Mouse (Mus musculus): ENCODE measurements around the gene Nmt1. TPM values are rescaled to one million over a fixed set of nuclear protein-coding genes. Genes with fewer than 3 reads are reported as not detected.

Gene Nmt1
- polyA plus RNA-seq, 1 experiment from 2014 or later, result 32.1 TPM

- no peak for ATAC-seq (ENCODE audit: low read depth)
- H3K4me2 ChIP-seq (ENCODE audit: low read depth, low read length), result no peak overlapping the region
- no peak overlapping the region for H3K4me3 ChIP-seq (ENCODE audit: low read depth, low read length)
- H3K9ac ChIP-seq (ENCODE audit: low read depth, low read length), result no peak overlapping the region
- 73% methylated on average over 9 of the region's 9 CpGs for WGBS (ENCODE audit: insufficient replicate concordance)
- no peak overlapping the region for H3K27ac ChIP-seq (ENCODE audit: low read length)
- peaks cover 10% of the 10 kb centered on the region for H3K27me3 ChIP-seq (ENCODE audit: control insufficient read depth, insufficient read depth, low read depth, low read length)
- no peaks in the 10 kb centered on the region for H3K4me1 ChIP-seq (ENCODE audit: control insufficient read depth, low read depth, low read length)
- H3K9me3 ChIP-seq (replicated peaks; ENCODE audit: control insufficient read depth, low read length), result no peaks in the 10 kb centered on the region
- H3K36me3 ChIP-seq (ENCODE audit: control insufficient read depth, insufficient read depth), result no peaks in the 10 kb centered on the region
Observed at GRCm38 (mm10) chr11:103095107-103095670, 67.2 kb downstream of the Nmt1 start.

- Histone ChIP-seq H3K27me3 (ENCODE audit: control insufficient read depth, insufficient read depth, low read depth, low read length) (peaks cover 16% of the 10 kb centered on the region), H3K9me3 (replicated peaks; ENCODE audit: control insufficient read depth, low read length) (no peaks in the 10 kb centered on the region), H3K4me3 (ENCODE audit: low read depth, low read length) (no peak overlapping the region), H3K36me3 (ENCODE audit: control insufficient read depth, insufficient read depth) (no peaks in the 10 kb centered on the region), H3K9ac (ENCODE audit: low read depth, low read length) (no peak overlapping the region), H3K4me1 (ENCODE audit: control insufficient read depth, low read depth, low read length) (no peaks in the 10 kb centered on the region), H3K27ac (ENCODE audit: low read length) (no peak overlapping the region), H3K4me2 (ENCODE audit: low read depth, low read length) (no peak overlapping the region)
- ATAC-seq (ENCODE audit: low read depth), result no peak
- WGBS (ENCODE audit: insufficient replicate concordance), result 67% methylated on average over 6 of the region's 6 CpGs
Observed at GRCm38 (mm10) chr11:103095801-103096200, 67.8 kb downstream of the Nmt1 start.

- Histone ChIP-seq H3K27ac (ENCODE audit: low read length) (no peak overlapping the region), H3K4me2 (ENCODE audit: low read depth, low read length) (no peak overlapping the region)
Observed at GRCm38 (mm10) chr11:103096979-103097894, 69.2 kb downstream of the Nmt1 start.

GRCm38 (mm10) chr11:103098531-103099190, 70.7 kb downstream of the Nmt1 start:
- no peak overlapping the region for H3K4me3 ChIP-seq (ENCODE audit: low read depth, low read length)
- H3K9ac ChIP-seq (ENCODE audit: low read depth, low read length), result no peak overlapping the region
- no peak for ATAC-seq (ENCODE audit: low read depth)
- no peak overlapping the region for H3K4me2 ChIP-seq (ENCODE audit: low read depth, low read length)
- no peak overlapping the region for H3K27ac ChIP-seq (ENCODE audit: low read length)
- 72% methylated on average over 11 of the region's 11 CpGs for WGBS (ENCODE audit: insufficient replicate concordance)
- H3K9me3 ChIP-seq (replicated peaks; ENCODE audit: control insufficient read depth, low read length), result no peaks in the 10 kb centered on the region
- no peaks in the 10 kb centered on the region for H3K36me3 ChIP-seq (ENCODE audit: control insufficient read depth, insufficient read depth)
- H3K4me1 ChIP-seq (ENCODE audit: control insufficient read depth, low read depth, low read length), result peaks cover 19% of the 10 kb centered on the region
- peaks cover 31% of the 10 kb centered on the region for H3K27me3 ChIP-seq (ENCODE audit: control insufficient read depth, insufficient read depth, low read depth, low read length)

More at GRCm38 (mm10) chr11:103096979-103097894, 69.2 kb downstream of the Nmt1 start:
- Histone ChIP-seq H3K27me3 (ENCODE audit: control insufficient read depth, insufficient read depth, low read depth, low read length) (peaks cover 31% of the 10 kb centered on the region), H3K9me3 (replicated peaks; ENCODE audit: control insufficient read depth, low read length) (no peaks in the 10 kb centered on the region), H3K4me1 (ENCODE audit: control insufficient read depth, low read depth, low read length) (peaks cover 13% of the 10 kb centered on the region), H3K4me3 (ENCODE audit: low read depth, low read length) (no peak overlapping the region), H3K9ac (ENCODE audit: low read depth, low read length) (no peak overlapping the region), H3K36me3 (ENCODE audit: control insufficient read depth, insufficient read depth) (no peaks in the 10 kb centered on the region)
- ATAC-seq (ENCODE audit: low read depth), result no peak
- WGBS (ENCODE audit: insufficient replicate concordance), result 38% methylated on average over 22 of the region's 22 CpGs

- H3K4me3 ChIP-seq (ENCODE audit: low read depth, low read length), result no peak overlapping the region
- H3K4me2 ChIP-seq (ENCODE audit: low read depth, low read length), result no peak overlapping the region
- H3K9ac ChIP-seq (ENCODE audit: low read depth, low read length), result no peak overlapping the region
- H3K4me1 ChIP-seq (ENCODE audit: control insufficient read depth, low read depth, low read length), result peaks cover 27% of the 10 kb centered on the region
- WGBS (ENCODE audit: insufficient replicate concordance), result 57% methylated on average over 12 of the region's 12 CpGs
- no peaks in the 10 kb centered on the region for H3K36me3 ChIP-seq (ENCODE audit: control insufficient read depth, insufficient read depth)
- H3K27me3 ChIP-seq (ENCODE audit: control insufficient read depth, insufficient read depth, low read depth, low read length), result peaks cover 31% of the 10 kb centered on the region
- ATAC-seq (ENCODE audit: low read depth), result no peak
- H3K9me3 ChIP-seq (replicated peaks; ENCODE audit: control insufficient read depth, low read length), result no peaks in the 10 kb centered on the region
- no peak overlapping the region for H3K27ac ChIP-seq (ENCODE audit: low read length)
Observed at GRCm38 (mm10) chr11:103099352-103099940, 71.5 kb downstream of the Nmt1 start.

- Histone ChIP-seq H3K4me1 (ENCODE audit: control insufficient read depth, low read depth, low read length) (peaks cover 36% of the 10 kb centered on the region), H3K36me3 (ENCODE audit: control insufficient read depth, insufficient read depth) (no peaks in the 10 kb centered on the region), H3K27ac (ENCODE audit: low read length) (no peak overlapping the region), H3K27me3 (ENCODE audit: control insufficient read depth, insufficient read depth, low read depth, low read length) (peaks cover 31% of the 10 kb centered on the region), H3K4me2 (ENCODE audit: low read depth, low read length) (no peak overlapping the region), H3K9me3 (replicated peaks; ENCODE audit: control insufficient read depth, low read length) (no peaks in the 10 kb centered on the region), H3K4me3 (ENCODE audit: low read depth, low read length) (no peak overlapping the region), H3K9ac (ENCODE audit: low read depth, low read length) (no peak overlapping the region)
- ATAC-seq (ENCODE audit: low read depth), result no peak
- 49% methylated on average over 8 of the region's 8 CpGs for WGBS (ENCODE audit: insufficient replicate concordance)
Observed at GRCm38 (mm10) chr11:103100361-103100760, 72.4 kb downstream of the Nmt1 start.

- WGBS (ENCODE audit: insufficient replicate concordance), result under 1% methylated on average over 28 of the region's 34 CpGs
- peaks cover 47% of the 10 kb centered on the region for H3K4me1 ChIP-seq (ENCODE audit: control insufficient read depth, low read depth, low read length)
Observed at GRCm38 (mm10) chr11:103101481-103101865, 73.5 kb downstream of the Nmt1 start, which contains the start of the genes Plcd3 and Acbd4. TSS of gene Plcd3 (minus strand) at chr11:103101658. TSS of gene Acbd4 (plus strand) at chr11:103101682.

GRCm38 (mm10) chr11:103101866-103102501, 74.0 kb downstream of the Nmt1 start:
- Histone ChIP-seq H3K27ac (ENCODE audit: low read length) (peak overlapping the region; percentile 0; the same call in 1 of the 2 replicates), H3K4me3 (ENCODE audit: low read depth, low read length) (peak overlapping the region; percentile 61), H3K27me3 (ENCODE audit: control insufficient read depth, insufficient read depth, low read depth, low read length) (peaks cover 31% of the 10 kb centered on the region), H3K36me3 (ENCODE audit: control insufficient read depth, insufficient read depth) (no peaks in the 10 kb centered on the region), H3K4me1 (ENCODE audit: control insufficient read depth, low read depth, low read length) (peaks cover 52% of the 10 kb centered on the region), H3K9me3 (replicated peaks; ENCODE audit: control insufficient read depth, low read length) (no peaks in the 10 kb centered on the region), H3K4me2 (ENCODE audit: low read depth, low read length) (peak overlapping the region; percentile 90), H3K9ac (ENCODE audit: low read depth, low read length) (peak overlapping the region; percentile 56)
- no peak for ATAC-seq (ENCODE audit: low read depth)
- 3% methylated on average over 30 of the region's 30 CpGs for WGBS (ENCODE audit: insufficient replicate concordance)

More at GRCm38 (mm10) chr11:103101481-103101865, 73.5 kb downstream of the Nmt1 start, which contains the start of the genes Plcd3 and Acbd4:
- ATAC-seq (ENCODE audit: low read depth), result no peak
- Histone ChIP-seq H3K4me2 (ENCODE audit: low read depth, low read length) (peak within 1 kb of the TSS; percentile 90), H3K27me3 (ENCODE audit: control insufficient read depth, insufficient read depth, low read depth, low read length) (peaks cover 31% of the 10 kb centered on the region), H3K4me3 (ENCODE audit: low read depth, low read length) (peak within 1 kb of the TSS; percentile 61), H3K9ac (ENCODE audit: low read depth, low read length) (peak within 1 kb of the TSS; percentile 56), H3K27ac (ENCODE audit: low read length) (peak within 1 kb of the TSS; percentile 0; the same call in 1 of the 2 replicates), H3K36me3 (ENCODE audit: control insufficient read depth, insufficient read depth) (no peaks in the 10 kb centered on the region), H3K9me3 (replicated peaks; ENCODE audit: control insufficient read depth, low read length) (no peaks in the 10 kb centered on the region)
